Comparison of ENCODE assay signal across 15 mouse cellular contexts in genomic region chr2:3590916-3591197, GRCm38 (mm10).
"Had no signal": no experiment of that assay in that cellular context is flagged by ENCODE, and none has a peak within 500 bp of the region (broad histone marks: within the 10 kb centered on the region; RNA-seq: fewer than 3 reads in every experiment).

No protein-coding gene starts in this region.

- H3K27me3 ChIP-seq: limb, embryonic 13.5 days; liver, embryonic 15.5 days; midbrain, embryonic 15.5 days; neural tube, embryonic 12.5 days had no signal

- H3K4me1 ChIP-seq: limb, embryonic 13.5 days; liver, embryonic 15.5 days; midbrain, embryonic 15.5 days; neural tube, embryonic 12.5 days had no signal

- H3K9me3 ChIP-seq: liver, embryonic 15.5 days; midbrain, embryonic 15.5 days had no signal

- H3K4me2 ChIP-seq: limb, embryonic 13.5 days; liver, embryonic 15.5 days; lung, embryonic 14.5 days; midbrain, embryonic 11.5 days; midbrain, embryonic 15.5 days; neural tube, embryonic 12.5 days had no signal

- DNase-seq: kidney, postnatal 36 days; layer of hippocampus, adult 9-11 months; layer of hippocampus, postnatal 36 days; lung, embryonic 14.5 days; lung, postnatal 10 days; retina, postnatal 1 day; thymus, postnatal 4 days had no signal

- H3K9ac ChIP-seq: limb, embryonic 13.5 days; liver, embryonic 15.5 days; lung, embryonic 14.5 days; midbrain, embryonic 15.5 days; neural tube, embryonic 12.5 days had no signal

- H3K4me3 ChIP-seq: limb, embryonic 13.5 days; liver, embryonic 15.5 days; megakaryocyte, embryonic 14.5 days; midbrain, embryonic 15.5 days; neural tube, embryonic 12.5 days had no signal

- H3K27ac ChIP-seq: kidney, postnatal 0 days; limb, embryonic 13.5 days; liver, embryonic 15.5 days; macrophage; midbrain, embryonic 15.5 days; neural tube, embryonic 12.5 days had no signal

- H3K36me3 ChIP-seq: limb, embryonic 13.5 days; liver, embryonic 15.5 days; midbrain, embryonic 15.5 days; neural tube, embryonic 12.5 days had no signal

- ATAC-seq: midbrain, embryonic 15.5 days had no signal
